Mouse (Mus musculus): Measurements from ENCODE around the gene Hdac5. TPM values are rescaled to one million over a fixed set of nuclear protein-coding genes. Genes with fewer than 3 reads are reported as not detected.

The Hdac5 gene
- polyA plus RNA-seq, 1 experiment from 2014 or later: 76.7 TPM

- no peak for ATAC-seq (replicated peaks; ENCODE audit: insufficient number of reproducible peaks, insufficient read depth, low FRiP score, low read depth)
- WGBS: 80% methylated on average over 9 of the region's 9 CpGs
- Histone ChIP-seq H3K36me3 (peaks cover 56% of the 10 kb centered on the region), H3K9me3 (replicated peaks) (no peaks in the 10 kb centered on the region), H3K27me3 (no peaks in the 10 kb centered on the region), H3K27ac (no peak overlapping the region), H3K4me2 (no peak overlapping the region), H3K4me1 (replicated peaks) (peaks cover 23% of the 10 kb centered on the region), H3K4me3 (no peak overlapping the region), H3K9ac (no peak overlapping the region)
Observed at GRCm38 (mm10) chr11:102193657-102194440, 36.1 kb downstream of the Hdac5 start.

GRCm38 (mm10) chr11:102190848-102191247 lies 39.1 kb downstream of the Hdac5 start:
- H3K9me3 ChIP-seq (replicated peaks): no peaks in the 10 kb centered on the region
- no peak overlapping the region for H3K27ac ChIP-seq
- peaks cover 20% of the 10 kb centered on the region for H3K4me1 ChIP-seq (replicated peaks)
- no peaks in the 10 kb centered on the region for H3K27me3 ChIP-seq
- H3K9ac ChIP-seq: no peak overlapping the region
- H3K4me2 ChIP-seq: peak overlapping the region; percentile 88
- H3K36me3 ChIP-seq: peaks cover 26% of the 10 kb centered on the region
- WGBS: 47% methylated on average over 4 of the region's 4 CpGs
- no peak for ATAC-seq (replicated peaks; ENCODE audit: insufficient number of reproducible peaks, insufficient read depth, low FRiP score, low read depth)
- peak overlapping the region; percentile 75; the same call in 1 of the 2 replicates for H3K4me3 ChIP-seq

- 1% methylated on average over 50 of the region's 50 CpGs for WGBS
Observed at GRCm38 (mm10) chr11:102189461-102190436, 40.2 kb downstream of the Hdac5 start, which contains the start of gene G6pc3. TSS of gene G6pc3 (plus strand) at chr11:102189620.

GRCm38 (mm10) chr11:102188980-102189379 lies 41.0 kb downstream of the Hdac5 start:
- Histone ChIP-seq H3K9ac (peak overlapping the region; percentile 72), H3K4me2 (peak overlapping the region; percentile 88), H3K4me1 (replicated peaks) (peaks cover 25% of the 10 kb centered on the region), H3K9me3 (replicated peaks) (no peaks in the 10 kb centered on the region), H3K36me3 (peaks cover 8% of the 10 kb centered on the region; the same call in 1 of the 2 replicates), H3K27ac (0 out of 2 replicates have a peak overlapping the region, but pooled peaks have one; percentile 6), H3K27me3 (no peaks in the 10 kb centered on the region), H3K4me3 (peak overlapping the region; percentile 75)
- no peak for ATAC-seq (replicated peaks; ENCODE audit: insufficient number of reproducible peaks, insufficient read depth, low FRiP score, low read depth)
- WGBS: 65% methylated on average over 6 of the region's 6 CpGs

More at GRCm38 (mm10) chr11:102189461-102190436, 40.2 kb downstream of the Hdac5 start, which contains the start of gene G6pc3:
- H3K4me1 ChIP-seq (replicated peaks): peaks cover 20% of the 10 kb centered on the region
- no peaks in the 10 kb centered on the region for H3K9me3 ChIP-seq (replicated peaks)
- H3K36me3 ChIP-seq: peaks cover 15% of the 10 kb centered on the region
- H3K27ac ChIP-seq: peak within 1 kb of the TSS; percentile 70
- peak within 1 kb of the TSS; percentile 75 for H3K4me3 ChIP-seq
- ATAC-seq (replicated peaks; ENCODE audit: insufficient number of reproducible peaks, insufficient read depth, low FRiP score, low read depth): peak; percentile 76
- H3K4me2 ChIP-seq: peak within 1 kb of the TSS; percentile 88
- H3K27me3 ChIP-seq: no peaks in the 10 kb centered on the region
- H3K9ac ChIP-seq: peak within 1 kb of the TSS; percentile 72

- Histone ChIP-seq H3K4me1 (replicated peaks) (peaks cover 30% of the 10 kb centered on the region), H3K4me3 (no peak overlapping the region), H3K9me3 (replicated peaks) (no peaks in the 10 kb centered on the region), H3K9ac (no peak overlapping the region), H3K27me3 (no peaks in the 10 kb centered on the region), H3K36me3 (peaks cover 12% of the 10 kb centered on the region; the same call in 1 of the 2 replicates), H3K27ac (no peak overlapping the region), H3K4me2 (no peak overlapping the region)
- ATAC-seq (replicated peaks; ENCODE audit: insufficient number of reproducible peaks, insufficient read depth, low FRiP score, low read depth): no peak
- WGBS: 75% methylated on average over 1 of the region's 1 CpGs
Observed at GRCm38 (mm10) chr11:102186235-102186634, 43.7 kb downstream of the Hdac5 start.

GRCm38 (mm10) chr11:102185677-102186076 lies 44.3 kb downstream of the Hdac5 start:
- Histone ChIP-seq H3K4me2 (peak overlapping the region; percentile 72), H3K4me1 (replicated peaks) (peaks cover 24% of the 10 kb centered on the region), H3K9ac (0 out of 2 replicates have a peak overlapping the region, but pooled peaks have one; percentile 90), H3K27ac (peak overlapping the region; percentile 96), H3K9me3 (replicated peaks) (no peaks in the 10 kb centered on the region), H3K4me3 (peak overlapping the region; percentile 87), H3K36me3 (peaks cover 17% of the 10 kb centered on the region; the same call in 1 of the 2 replicates), H3K27me3 (no peaks in the 10 kb centered on the region)
- no peak for ATAC-seq (replicated peaks; ENCODE audit: insufficient number of reproducible peaks, insufficient read depth, low FRiP score, low read depth)
- WGBS: 42% methylated on average over 3 of the region's 3 CpGs

- Histone ChIP-seq H3K27me3 (no peaks in the 10 kb centered on the region), H3K9ac (peak within 1 kb of the TSS; percentile 90), H3K4me2 (peak within 1 kb of the TSS; percentile 72), H3K4me1 (replicated peaks) (peaks cover 16% of the 10 kb centered on the region), H3K27ac (peak within 1 kb of the TSS; percentile 96), H3K4me3 (peak within 1 kb of the TSS; percentile 87), H3K9me3 (replicated peaks) (no peaks in the 10 kb centered on the region), H3K36me3 (peaks cover 18% of the 10 kb centered on the region; the same call in 1 of the 2 replicates)
- ATAC-seq (replicated peaks; ENCODE audit: insufficient number of reproducible peaks, insufficient read depth, low FRiP score, low read depth): peak; percentile 89
- under 1% methylated on average over 70 of the region's 70 CpGs for WGBS
Observed at GRCm38 (mm10) chr11:102184646-102185495, 45.1 kb downstream of the Hdac5 start, which contains the start of gene Lsm12. TSS of gene Lsm12 (minus strand) at chr11:102185296.

- no peak for ATAC-seq (replicated peaks; ENCODE audit: insufficient number of reproducible peaks, insufficient read depth, low FRiP score, low read depth)
- peak overlapping the region; percentile 90 for H3K9ac ChIP-seq
- peak overlapping the region; percentile 72 for H3K4me2 ChIP-seq
- peaks cover 18% of the 10 kb centered on the region; the same call in 1 of the 2 replicates for H3K36me3 ChIP-seq
- peaks cover 15% of the 10 kb centered on the region for H3K4me1 ChIP-seq (replicated peaks)
- H3K27me3 ChIP-seq: no peaks in the 10 kb centered on the region
- H3K27ac ChIP-seq: peak overlapping the region; percentile 96
- H3K4me3 ChIP-seq: peak overlapping the region; percentile 87
- WGBS: 1% methylated on average over 7 of the region's 7 CpGs
- H3K9me3 ChIP-seq (replicated peaks): no peaks in the 10 kb centered on the region
Observed at GRCm38 (mm10) chr11:102184253-102184645, 45.7 kb downstream of the Hdac5 start.

- Histone ChIP-seq H3K9me3 (replicated peaks) (no peaks in the 10 kb centered on the region), H3K36me3 (peaks cover 36% of the 10 kb centered on the region), H3K4me2 (no peak overlapping the region), H3K9ac (no peak overlapping the region), H3K27ac (peak overlapping the region; percentile 0; the same call in 1 of the 2 replicates), H3K4me1 (replicated peaks) (peaks cover 11% of the 10 kb centered on the region), H3K27me3 (no peaks in the 10 kb centered on the region), H3K4me3 (no peak overlapping the region)
- no peak for ATAC-seq (replicated peaks; ENCODE audit: insufficient number of reproducible peaks, insufficient read depth, low FRiP score, low read depth)
Observed at GRCm38 (mm10) chr11:102179836-102180235, 50.1 kb downstream of the Hdac5 start.

GRCm38 (mm10) chr11:102168689-102169088 lies 61.3 kb downstream of the Hdac5 start:
- H3K9me3 ChIP-seq (replicated peaks): no peaks in the 10 kb centered on the region
- WGBS: 91% methylated on average over 5 of the region's 5 CpGs
- H3K4me2 ChIP-seq: no peak overlapping the region
- no peak for ATAC-seq (replicated peaks; ENCODE audit: insufficient number of reproducible peaks, insufficient read depth, low FRiP score, low read depth)
- H3K27me3 ChIP-seq: no peaks in the 10 kb centered on the region
- 0 out of 2 replicates have a peak, but pooled peaks cover 3% of the 10 kb centered on the region for H3K4me1 ChIP-seq (replicated peaks)
- H3K4me3 ChIP-seq: no peak overlapping the region
- H3K27ac ChIP-seq: no peak overlapping the region
- peaks cover 47% of the 10 kb centered on the region for H3K36me3 ChIP-seq
- no peak overlapping the region for H3K9ac ChIP-seq
